Mouse (Mus musculus) liver, adult 2 months (tissue): ENCODE results near the gene Acot2. TPM values are rescaled to one million over a fixed set of nuclear protein-coding genes. Genes with fewer than 3 reads are reported as not detected.
"Not testable (repeated sequence)": the region's sequence is repeated elsewhere in the genome, so short reads cannot be mapped to it uniquely, and the experiment has no call there.

Source experiments
- DNase-seq: peaks from one replicate; pipeline ENCODE4 v3.0.0-alpha.2; 2011; ENCODE audit warnings: low read depth, low spot score; ENCODE audit errors: extremely low read depth
- H3K27ac ChIP-seq: fragments of 200-500 bp; replicated peaks from 2 replicates; pipeline ENCODE4 v1.5.1; 2012; ENCODE audit warnings: low read depth, mild to moderate bottlenecking, control low read depth, inconsistent platforms, low read length; ENCODE audit not compliant: insufficient read depth
- H3K27me3 ChIP-seq: fragments of 200-500 bp; 2 replicates; pipeline ENCODE4 v1.6.1; 2012; ENCODE audit warnings: mild to moderate bottlenecking, moderate library complexity, low read length, inconsistent platforms; ENCODE audit not compliant: control insufficient read depth, insufficient read depth
- H3K36me3 ChIP-seq: fragments of 200-500 bp; 2 replicates; pipeline ENCODE4 v1.6.1; 2012; ENCODE audit warnings: low read length, inconsistent platforms; ENCODE audit not compliant: control insufficient read depth, insufficient read depth
- H3K4me1 ChIP-seq: fragments of 200-500 bp; 2 replicates; pipeline ENCODE4 v1.6.1; 2011; ENCODE audit warnings: low read length; ENCODE audit not compliant: control insufficient read depth, insufficient read depth
- H3K4me3 ChIP-seq: fragments of 200-500 bp; 2 replicates; pipeline ENCODE4 v1.5.1; 2011; ENCODE audit warnings: low read depth, mild to moderate bottlenecking, control low read depth, low read length, moderate library complexity; ENCODE audit not compliant: insufficient read depth
- H3K79me2 ChIP-seq: fragments of 200-500 bp; 2 replicates; pipeline ENCODE4 v1.6.1; 2012; ENCODE audit warnings: inconsistent platforms, mild to moderate bottlenecking, low read length, moderate library complexity; ENCODE audit not compliant: control insufficient read depth, insufficient read depth
- H3K9ac ChIP-seq: fragments of 200-500 bp; 2 replicates; pipeline ENCODE4 v1.6.1; 2012; ENCODE audit warnings: low read depth, mild to moderate bottlenecking, control low read depth, inconsistent platforms, low read length
- CTCF ChIP-seq: fragments of 200-500 bp; IDR thresholded peaks from 2 replicates; pipeline ENCODE4 v1.5.1; 2011; ENCODE audit warnings: low read depth, low read length, control low read depth
- POLR2A ChIP-seq: fragments of 200-500 bp; IDR thresholded peaks from 2 replicates; pipeline ENCODE4 v1.6.1; 2011; ENCODE audit warnings: low read length, control low read depth; ENCODE audit not compliant: insufficient read depth; ENCODE audit errors: extremely low read depth
- WGBS: fragments of 180-500 bp; shearing (Covaris S2); methylation state at CpG from one replicate; pipeline ENCODE4 v1.1.7; 2018; 5-methylcytosine and 5-hydroxymethylcytosine counted together
- polyA plus RNA-seq: library from polyadenylated mRNA; depleted of rRNA; stranded (reverse); fragments of >200 nt; gene quantifications from 2 replicates; pipeline ENCODE4 v1.2.3, GENCODE M21; 2012; rRNA removed
- total RNA-seq: library from RNA; depleted of rRNA; stranded (reverse); fragments of >200 nt; gene quantifications from 2 replicates; pipeline ENCODE4 v1.2.3, GENCODE M21; 2014; rRNA removed

Acot2 gene
- total and polyA plus RNA-seq, 2 experiments = 7.9 to 11.2 TPM

DNA sequence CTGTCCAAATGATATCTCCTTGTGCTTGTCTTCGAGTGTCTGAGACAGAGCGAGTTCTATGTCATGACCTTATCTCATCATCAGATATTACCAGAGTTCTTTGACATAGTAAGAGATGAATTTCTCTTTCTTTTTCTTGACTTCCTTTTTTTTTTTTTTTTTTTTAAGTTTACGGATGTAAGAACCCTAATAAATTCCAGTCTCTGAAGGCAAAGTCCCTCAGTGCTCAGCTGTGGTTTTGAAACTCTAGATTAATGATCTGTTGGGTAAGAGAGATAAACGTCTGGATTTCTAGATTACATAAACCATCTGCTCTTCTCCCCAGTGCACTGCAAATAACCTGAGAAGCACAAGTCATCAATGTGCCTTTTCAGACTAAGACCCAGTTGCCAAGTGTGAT lies 46.4 kb downstream of the Acot2 start:
- Histone ChIP-seq H3K79me2 (no peaks in the 10 kb centered on the region), H3K27me3 (no peaks in the 10 kb centered on the region), H3K9ac (no peak overlapping the region), H3K4me1 (peaks cover 16% of the 10 kb centered on the region), H3K4me3 (no peak overlapping the region), H3K27ac (no peak overlapping the region), H3K36me3 (no peaks in the 10 kb centered on the region)
- no peak for TF ChIP-seq CTCF
- no peak for TF ChIP-seq POLR2A
- peak; percentile 88 for DNase-seq
- 38% methylated on average over 4 of the region's 4 CpGs for WGBS

GRCm38 (mm10) chr12:84038241-84038640 lies 50.6 kb downstream of the Acot2 start, which contains the start of gene Acot4:
Gene Acot4, plus strand, starts transcription at chr12:84038379.
- WGBS = 10% methylated on average over 32 of the region's 32 CpGs
- H3K27me3 ChIP-seq, H3K79me2 ChIP-seq, H3K36me3 ChIP-seq: not testable (repeated sequence)
- DNase-seq = peak; percentile 96
- H3K4me3 ChIP-seq = peak within 1 kb of the TSS; percentile 59
- TF ChIP-seq POLR2A = 0 out of 2 replicates have a peak, but pooled peaks have one; percentile 46
- H3K9ac ChIP-seq = peak within 1 kb of the TSS; percentile 89
- peaks cover 31% of the 10 kb centered on the region for H3K4me1 ChIP-seq
- peak within 1 kb of the TSS; percentile 80 for H3K27ac ChIP-seq

GRCm38 (mm10) chr12:84038691-84039111 lies 51.0 kb downstream of the Acot2 start, which contains the start of gene Gm49366:
Gene Gm49366, plus strand, starts transcription at chr12:84038935.
- DNase-seq = peak; percentile 72
- H3K36me3 ChIP-seq, H3K27me3 ChIP-seq, H3K79me2 ChIP-seq: not testable (repeated sequence)
- H3K4me3 ChIP-seq = peak within 1 kb of the TSS; percentile 59
- peaks cover 31% of the 10 kb centered on the region for H3K4me1 ChIP-seq
- WGBS = under 1% methylated on average over 39 of the region's 39 CpGs
- H3K27ac ChIP-seq = peak within 1 kb of the TSS; percentile 80
- H3K9ac ChIP-seq = peak within 1 kb of the TSS; percentile 89

- whole genome bisulfite sequencing = 18% methylated on average over 5 of the region's 5 CpGs
- H3K79me2 ChIP-seq = peaks cover 2% of the 10 kb centered on the region; the same call in 1 of the 2 replicates
- H3K27ac ChIP-seq = peak overlapping the region; percentile 77
Observed at GRCm38 (mm10) chr12:84042248-84042647, 54.6 kb downstream of the Acot2 start.

More at GRCm38 (mm10) chr12:84042248-84042647, 54.6 kb downstream of the Acot2 start:
- H3K4me1 ChIP-seq = peaks cover 33% of the 10 kb centered on the region
- TF ChIP-seq POLR2A (no peak), CTCF (no peak)
- H3K9ac ChIP-seq = peak overlapping the region; percentile 48; the same call in 1 of the 2 replicates
- H3K27me3 ChIP-seq = no peaks in the 10 kb centered on the region
- DNase-seq = peak; percentile 99
- no peak overlapping the region for H3K4me3 ChIP-seq
- peaks cover 4% of the 10 kb centered on the region; the same call in 1 of the 2 replicates for H3K36me3 ChIP-seq

Other genes with a start within 250 kb of the Acot2 start
- 1.3 and 1.9 TPM in 2 replicates for gene Papln, start 224.2 kb upstream of the Acot2 start, total RNA-seq
- 2.5 and 3.1 TPM in 2 replicates for gene Papln, start 224.2 kb upstream of the Acot2 start, polyA plus RNA-seq
- 20.2 and 21.3 TPM in 2 replicates for gene Numb, start 65.9 kb upstream of the Acot2 start, total RNA-seq
- gene Numb, start 65.9 kb upstream of the Acot2 start, polyA plus RNA-seq = 38.5 and 46.7 TPM in 2 replicates
- 3.7 and 4.0 TPM in 2 replicates for gene Riox1, start 37.3 kb upstream of the Acot2 start, total RNA-seq
- 5.5 and 7.7 TPM in 2 replicates for gene Riox1, start 37.3 kb upstream of the Acot2 start, polyA plus RNA-seq
- not detected in 2 replicates for gene Heatr4, start 3.0 kb upstream of the Acot2 start, total RNA-seq
- gene Heatr4, start 3.0 kb upstream of the Acot2 start, polyA plus RNA-seq = not detected in 2 replicates
- gene Acot1, start 21.6 kb downstream of the Acot2 start, total RNA-seq = 26.1 and 30.8 TPM in 2 replicates
- gene Acot1, start 21.6 kb downstream of the Acot2 start, polyA plus RNA-seq = 24.5 and 40.9 TPM in 2 replicates
- 43.4 and 53.4 TPM in 2 replicates for gene Acot4, start 50.5 kb downstream of the Acot2 start, total RNA-seq
- gene Acot4, start 50.5 kb downstream of the Acot2 start, polyA plus RNA-seq = 44.7 and 71.6 TPM in 2 replicates
- gene Gm49366, start 51.1 kb downstream of the Acot2 start, total RNA-seq = not detected in 2 replicates
- not detected in 2 replicates for gene Gm49366, start 51.1 kb downstream of the Acot2 start, polyA plus RNA-seq
- gene Acot3, start 64.3 kb downstream of the Acot2 start, total RNA-seq = 45.4 and 58.2 TPM in 2 replicates
- gene Acot3, start 64.3 kb downstream of the Acot2 start, polyA plus RNA-seq = 33.7 and 59.9 TPM in 2 replicates
- gene Acot5, start 81.5 kb downstream of the Acot2 start, total RNA-seq = not detected in 2 replicates
- 0.06 TPM in 1 of 2 replicates, not detected in the other for gene Acot5, start 81.5 kb downstream of the Acot2 start, polyA plus RNA-seq
- 0.74 and 1.1 TPM in 2 replicates for gene Acot6, start 112.8 kb downstream of the Acot2 start, total RNA-seq
- gene Acot6, start 112.8 kb downstream of the Acot2 start, polyA plus RNA-seq = 0.97 and 1.1 TPM in 2 replicates
- gene Dnal1, start 126.5 kb downstream of the Acot2 start, total RNA-seq = 0.40 and 0.46 TPM in 2 replicates
- gene Dnal1, start 126.5 kb downstream of the Acot2 start, polyA plus RNA-seq = 0.29 and 0.38 TPM in 2 replicates
- 0.18 and 0.20 TPM in 2 replicates for gene Pnma1, start 160.6 kb downstream of the Acot2 start, total RNA-seq
- gene Pnma1, start 160.6 kb downstream of the Acot2 start, polyA plus RNA-seq = not detected in 2 replicates
- 2.3 and 3.2 TPM in 2 replicates for gene Elmsan1, start 231.0 kb downstream of the Acot2 start, total RNA-seq
- gene Elmsan1, start 231.0 kb downstream of the Acot2 start, polyA plus RNA-seq = 3.4 and 3.8 TPM in 2 replicates